Mouse (Mus musculus): ENCODE data around the gene Cpne9. TPM values are rescaled to one million over a fixed set of nuclear protein-coding genes. Genes with fewer than 3 reads are reported as not detected.

Gene Cpne9
- polyA plus RNA-seq, 1 experiment from 2014 or later: 2.6 TPM

DNA sequence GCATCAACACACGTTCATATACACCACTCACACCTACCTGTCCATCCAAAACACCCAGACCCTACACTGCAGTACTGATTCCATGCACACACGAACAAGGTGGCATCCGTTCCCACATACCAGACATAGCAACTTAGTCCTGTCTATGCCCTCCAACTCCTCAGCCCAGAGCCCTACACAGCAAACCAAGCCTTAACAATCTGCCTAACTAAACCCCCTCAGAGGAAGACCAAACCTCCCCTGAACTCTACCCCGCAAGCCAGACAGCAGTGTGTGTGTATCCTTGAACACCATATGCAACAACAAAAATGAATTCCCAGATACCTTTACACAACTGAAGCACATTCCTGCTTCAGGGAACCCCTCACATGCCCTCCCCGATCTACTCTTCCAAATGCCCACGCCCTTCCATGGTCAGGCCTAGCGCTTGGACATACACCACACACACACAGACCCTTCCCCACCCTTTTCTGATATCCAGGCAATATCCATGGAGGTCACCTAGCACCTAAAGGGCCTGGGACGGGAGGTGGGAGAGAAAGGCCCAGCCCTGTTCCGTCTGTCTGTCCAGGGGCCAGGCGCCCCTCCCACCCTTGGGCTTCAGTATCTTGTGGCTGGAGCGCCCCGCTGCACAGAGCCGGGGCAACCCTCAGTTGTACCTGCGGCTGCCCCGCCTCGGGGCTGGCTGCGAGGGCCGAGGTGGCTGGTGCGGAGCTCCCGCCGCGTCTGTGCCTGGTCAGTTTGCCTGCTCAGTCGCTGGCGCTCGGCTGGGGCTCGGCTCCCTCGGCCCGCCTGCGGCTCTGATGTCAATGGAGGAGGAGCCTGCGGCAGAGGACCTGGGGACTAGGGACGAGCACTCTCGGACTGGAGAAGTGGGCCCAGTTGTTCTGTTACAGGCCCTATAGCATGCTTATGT is 61.3 kb downstream of the Cpne9 start, which contains the start of gene Camk1:
Gene Camk1, minus strand, starts transcription at position 808 of the 916 bp plus-strand sequence.
- Histone ChIP-seq H3K4me3 (ENCODE audit: low read depth, low read length) (peak within 1 kb of the TSS; percentile 45), H3K27ac (ENCODE audit: low read depth, low read length) (0 out of 2 replicates have a peak within 1 kb of the TSS, but pooled peaks have one; percentile 16), H3K9ac (replicated peaks; ENCODE audit: low read depth, low read length) (peak within 1 kb of the TSS; percentile 72), H3K4me2 (ENCODE audit: low read depth, low read length) (peak within 1 kb of the TSS; percentile 62), H3K9me3 (ENCODE audit: control insufficient read depth, low read length) (no peaks in the 10 kb centered on the region), H3K27me3 (ENCODE audit: control insufficient read depth, insufficient read depth, low read length) (no peaks in the 10 kb centered on the region), H3K4me1 (ENCODE audit: control insufficient read depth, insufficient read depth, low read length) (peaks cover 12% of the 10 kb centered on the region; the same call in 1 of the 2 replicates), H3K36me3 (ENCODE audit: control insufficient read depth, insufficient read depth, low read length) (peaks cover 13% of the 10 kb centered on the region)
- 16% methylated on average over 32 of the region's 32 CpGs for WGBS
- peak; percentile 85 for ATAC-seq (ENCODE audit: low read depth)

DNA sequence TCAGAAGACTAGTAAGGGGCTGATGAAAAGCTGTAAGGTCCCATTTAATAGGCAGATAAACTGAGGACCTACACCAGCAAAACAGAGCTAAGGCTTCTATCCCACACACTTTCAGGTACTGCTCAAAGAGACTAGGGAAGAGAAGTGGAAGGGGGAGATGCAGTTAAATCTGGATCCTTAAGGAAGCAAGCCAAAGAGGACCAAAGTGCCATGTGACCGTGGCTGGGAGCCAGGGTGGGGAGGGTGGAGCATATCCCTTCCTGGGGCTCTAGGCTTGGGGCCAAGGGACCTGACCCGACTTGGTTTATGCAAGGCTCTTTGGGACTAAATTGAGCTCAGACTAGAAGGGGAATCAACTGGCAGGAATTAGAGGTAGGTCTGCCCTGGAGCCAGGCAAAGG is 62.2 kb downstream of the Cpne9 start:
- Histone ChIP-seq H3K36me3 (ENCODE audit: control insufficient read depth, insufficient read depth, low read length) (peaks cover 5% of the 10 kb centered on the region; the same call in 1 of the 2 replicates), H3K27me3 (ENCODE audit: control insufficient read depth, insufficient read depth, low read length) (no peaks in the 10 kb centered on the region), H3K4me2 (ENCODE audit: low read depth, low read length) (peak overlapping the region; percentile 62; the same call in 1 of the 2 replicates), H3K4me1 (ENCODE audit: control insufficient read depth, insufficient read depth, low read length) (peaks cover 12% of the 10 kb centered on the region; the same call in 1 of the 2 replicates), H3K9ac (replicated peaks; ENCODE audit: low read depth, low read length) (no peak overlapping the region), H3K9me3 (ENCODE audit: control insufficient read depth, low read length) (no peaks in the 10 kb centered on the region), H3K27ac (ENCODE audit: low read depth, low read length) (no peak overlapping the region), H3K4me3 (ENCODE audit: low read depth, low read length) (no peak overlapping the region)
- ATAC-seq (ENCODE audit: low read depth): peak; percentile 40; the same call in 1 of the 2 replicates
- whole genome bisulfite sequencing: 55% methylated on average over 2 of the region's 2 CpGs

DNA sequence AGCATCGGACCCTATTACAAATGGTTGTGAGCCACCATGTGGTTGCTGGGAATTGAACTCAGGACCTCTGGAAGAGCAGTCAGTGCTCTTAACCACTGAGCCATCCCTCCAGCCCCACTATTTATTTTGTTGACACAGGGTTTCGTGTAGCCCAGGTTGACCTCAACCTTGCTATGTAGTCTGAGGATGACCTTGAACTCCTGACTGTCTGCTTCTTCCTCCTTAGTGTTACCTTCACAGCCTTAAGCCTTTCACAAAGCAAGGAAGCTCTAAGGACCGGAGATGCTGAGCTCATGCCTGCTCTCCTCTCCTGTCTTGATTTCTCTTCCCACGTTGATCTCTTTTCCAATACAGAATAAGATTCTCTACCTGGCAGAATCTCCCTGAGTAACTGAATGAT is 64.8 kb downstream of the Cpne9 start:
- Histone ChIP-seq H3K4me1 (ENCODE audit: control insufficient read depth, insufficient read depth, low read length) (peaks cover 6% of the 10 kb centered on the region; the same call in 1 of the 2 replicates), H3K4me2 (ENCODE audit: low read depth, low read length) (no peak overlapping the region), H3K9me3 (ENCODE audit: control insufficient read depth, low read length) (no peaks in the 10 kb centered on the region), H3K27me3 (ENCODE audit: control insufficient read depth, insufficient read depth, low read length) (no peaks in the 10 kb centered on the region), H3K9ac (replicated peaks; ENCODE audit: low read depth, low read length) (no peak overlapping the region), H3K27ac (ENCODE audit: low read depth, low read length) (no peak overlapping the region), H3K4me3 (ENCODE audit: low read depth, low read length) (no peak overlapping the region), H3K36me3 (ENCODE audit: control insufficient read depth, insufficient read depth, low read length) (no peaks in the 10 kb centered on the region)
- 81% methylated on average over 4 of the region's 4 CpGs for WGBS
- no peak for ATAC-seq (ENCODE audit: low read depth)

DNA sequence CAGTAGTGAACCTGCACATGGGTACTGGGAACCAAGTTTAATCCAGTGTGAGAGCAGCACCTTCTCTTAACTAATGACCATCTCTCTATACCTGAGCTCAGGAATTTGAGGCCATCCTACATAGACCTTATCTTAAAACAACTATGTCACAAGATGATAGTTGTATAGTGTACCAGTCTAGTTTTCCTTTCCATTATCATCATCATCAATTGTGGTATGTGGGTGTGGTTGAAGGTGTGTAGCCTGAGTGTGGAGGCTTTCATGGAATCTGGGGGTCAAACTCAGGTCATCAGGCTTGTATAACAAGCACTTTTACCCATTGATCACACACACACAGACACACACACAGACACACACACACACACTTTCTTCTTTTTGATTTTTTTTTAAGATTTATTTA is 68.4 kb downstream of the Cpne9 start:
- Histone ChIP-seq H3K27ac (ENCODE audit: low read depth, low read length) (no peak overlapping the region), H3K9ac (replicated peaks; ENCODE audit: low read depth, low read length) (no peak overlapping the region), H3K9me3 (ENCODE audit: control insufficient read depth, low read length) (no peaks in the 10 kb centered on the region), H3K27me3 (ENCODE audit: control insufficient read depth, insufficient read depth, low read length) (no peaks in the 10 kb centered on the region), H3K4me3 (ENCODE audit: low read depth, low read length) (no peak overlapping the region), H3K36me3 (ENCODE audit: control insufficient read depth, insufficient read depth, low read length) (no peaks in the 10 kb centered on the region), H3K4me2 (ENCODE audit: low read depth, low read length) (no peak overlapping the region), H3K4me1 (ENCODE audit: control insufficient read depth, insufficient read depth, low read length) (no peaks in the 10 kb centered on the region)
- no peak for ATAC-seq (ENCODE audit: low read depth)

DNA sequence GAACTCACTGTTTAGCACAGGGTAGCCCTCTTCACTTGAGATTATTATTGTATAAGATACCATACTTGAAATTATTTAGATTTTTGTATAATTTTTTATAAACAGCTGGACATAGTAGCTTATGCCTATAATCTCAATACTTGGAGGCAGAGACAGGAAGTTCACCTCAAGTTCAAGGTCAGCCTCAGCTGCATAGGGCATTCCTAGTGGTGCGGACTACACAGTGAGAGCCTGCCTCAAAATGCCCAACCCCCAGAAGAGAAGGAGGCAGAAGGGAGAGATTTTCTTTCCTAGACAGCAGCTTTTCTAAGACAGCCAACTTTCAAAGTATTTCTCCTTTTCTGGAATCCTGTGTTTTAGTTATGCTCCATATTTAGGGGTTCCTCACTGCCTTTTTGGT is 69.1 kb downstream of the Cpne9 start:
- Histone ChIP-seq H3K4me2 (ENCODE audit: low read depth, low read length) (no peak overlapping the region), H3K9ac (replicated peaks; ENCODE audit: low read depth, low read length) (no peak overlapping the region), H3K9me3 (ENCODE audit: control insufficient read depth, low read length) (no peaks in the 10 kb centered on the region), H3K27me3 (ENCODE audit: control insufficient read depth, insufficient read depth, low read length) (no peaks in the 10 kb centered on the region), H3K4me3 (ENCODE audit: low read depth, low read length) (no peak overlapping the region), H3K36me3 (ENCODE audit: control insufficient read depth, insufficient read depth, low read length) (no peaks in the 10 kb centered on the region), H3K4me1 (ENCODE audit: control insufficient read depth, insufficient read depth, low read length) (no peaks in the 10 kb centered on the region), H3K27ac (ENCODE audit: low read depth, low read length) (no peak overlapping the region)
- no peak for ATAC-seq (ENCODE audit: low read depth)
- 100% methylated on average over 1 of the region's 1 CpGs for WGBS

DNA sequence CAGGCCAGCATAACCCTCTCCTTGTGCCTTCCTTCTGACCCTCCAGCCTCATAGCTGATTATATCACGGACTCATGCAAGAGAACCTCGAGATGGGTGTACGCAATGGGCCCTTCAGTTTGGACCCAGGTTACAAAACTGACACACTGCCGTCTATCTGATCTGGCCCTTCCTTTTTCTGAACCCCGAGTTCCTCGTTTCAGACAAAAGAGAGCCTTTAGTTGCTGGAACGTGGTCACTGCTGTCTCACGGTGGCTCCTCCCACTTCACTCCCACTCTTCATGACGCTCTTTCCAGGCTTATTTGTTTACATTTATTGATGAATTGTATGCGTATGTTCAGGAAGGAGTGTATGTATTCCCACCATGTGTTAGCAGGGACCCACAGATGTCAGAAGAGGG is 69.5 kb downstream of the Cpne9 start:
- Histone ChIP-seq H3K4me1 (ENCODE audit: control insufficient read depth, insufficient read depth, low read length) (no peaks in the 10 kb centered on the region), H3K4me3 (ENCODE audit: low read depth, low read length) (no peak overlapping the region), H3K27me3 (ENCODE audit: control insufficient read depth, insufficient read depth, low read length) (no peaks in the 10 kb centered on the region), H3K27ac (ENCODE audit: low read depth, low read length) (no peak overlapping the region), H3K4me2 (ENCODE audit: low read depth, low read length) (no peak overlapping the region), H3K36me3 (ENCODE audit: control insufficient read depth, insufficient read depth, low read length) (no peaks in the 10 kb centered on the region), H3K9me3 (ENCODE audit: control insufficient read depth, low read length) (no peaks in the 10 kb centered on the region), H3K9ac (replicated peaks; ENCODE audit: low read depth, low read length) (no peak overlapping the region)
- ATAC-seq (ENCODE audit: low read depth): no peak
- 66% methylated on average over 10 of the region's 10 CpGs for WGBS

DNA sequence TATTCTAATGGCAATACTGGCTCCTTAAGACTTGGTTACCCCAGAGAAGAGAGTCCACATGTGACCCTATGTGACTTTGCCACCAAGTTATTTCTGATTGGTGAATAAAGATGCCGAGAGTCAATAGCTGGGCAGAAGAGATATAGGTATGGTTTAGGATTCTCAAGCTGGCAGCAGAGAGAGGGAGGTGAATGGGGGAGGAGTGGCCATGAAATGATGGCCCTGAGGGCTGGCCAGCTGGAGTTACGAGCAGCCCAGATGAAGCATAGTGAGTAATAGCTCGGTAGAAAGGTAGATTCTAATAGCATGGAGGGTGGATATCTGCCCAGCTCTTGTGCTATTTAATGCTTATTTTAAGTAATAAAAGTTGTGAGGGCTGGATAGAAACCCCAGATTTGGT is 70.7 kb downstream of the Cpne9 start:
- Histone ChIP-seq H3K27ac (ENCODE audit: low read depth, low read length) (no peak overlapping the region), H3K36me3 (ENCODE audit: control insufficient read depth, insufficient read depth, low read length) (no peaks in the 10 kb centered on the region), H3K9me3 (ENCODE audit: control insufficient read depth, low read length) (no peaks in the 10 kb centered on the region), H3K9ac (replicated peaks; ENCODE audit: low read depth, low read length) (no peak overlapping the region), H3K4me1 (ENCODE audit: control insufficient read depth, insufficient read depth, low read length) (no peaks in the 10 kb centered on the region), H3K27me3 (ENCODE audit: control insufficient read depth, insufficient read depth, low read length) (no peaks in the 10 kb centered on the region), H3K4me3 (ENCODE audit: low read depth, low read length) (no peak overlapping the region), H3K4me2 (ENCODE audit: low read depth, low read length) (no peak overlapping the region)
- ATAC-seq (ENCODE audit: low read depth): no peak
- 68% methylated on average over 3 of the region's 3 CpGs for WGBS

DNA sequence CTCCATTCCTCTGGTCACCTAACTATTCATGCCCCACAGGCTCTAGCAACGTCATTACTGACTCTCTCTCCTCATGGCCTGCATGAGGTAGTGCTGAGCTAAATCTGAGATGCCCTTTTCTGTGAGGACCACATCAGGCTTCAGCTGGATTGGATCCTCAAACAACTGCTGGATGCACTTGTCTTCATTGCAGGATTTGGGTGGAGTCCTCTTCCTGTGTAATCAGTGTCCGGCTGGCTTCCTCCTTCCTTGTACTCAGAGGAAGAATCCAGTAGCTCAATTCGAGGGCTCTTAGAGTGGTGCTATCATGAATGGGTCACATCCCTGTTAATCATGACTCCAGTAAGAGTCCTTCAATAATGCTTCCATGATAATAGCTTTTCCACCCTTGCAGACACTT is 71.6 kb downstream of the Cpne9 start:
- WGBS: 77% methylated on average over 3 of the region's 3 CpGs

More for the DNA sequence above, 71.6 kb downstream of the Cpne9 start:
- H3K9me3 ChIP-seq (ENCODE audit: control insufficient read depth, low read length): no peaks in the 10 kb centered on the region
- no peak overlapping the region for H3K9ac ChIP-seq (replicated peaks; ENCODE audit: low read depth, low read length)
- no peaks in the 10 kb centered on the region for H3K4me1 ChIP-seq (ENCODE audit: control insufficient read depth, insufficient read depth, low read length)
- H3K27ac ChIP-seq (ENCODE audit: low read depth, low read length): no peak overlapping the region
- H3K4me3 ChIP-seq (ENCODE audit: low read depth, low read length): no peak overlapping the region
- H3K27me3 ChIP-seq (ENCODE audit: control insufficient read depth, insufficient read depth, low read length): no peaks in the 10 kb centered on the region
- no peak overlapping the region for H3K4me2 ChIP-seq (ENCODE audit: low read depth, low read length)
- no peak for ATAC-seq (ENCODE audit: low read depth)
- H3K36me3 ChIP-seq (ENCODE audit: control insufficient read depth, insufficient read depth, low read length): no peaks in the 10 kb centered on the region
